Mouse (Mus musculus) ES-Bruce4 (cell line): Measurements from ENCODE around the gene Ttc37.

Experiments used
- CTCF ChIP-seq: IDR thresholded peaks from one replicate; pipeline ENCODE4 v1.8.1; 2011; ENCODE audit warnings: low read depth, low read length
- EP300 ChIP-seq: IDR thresholded peaks from 2 replicates; pipeline ENCODE4 v1.6.1; 2011; ENCODE audit warnings: low read depth, low read length; ENCODE audit not compliant: insufficient read depth
- POLR2A ChIP-seq: IDR thresholded peaks from one replicate; pipeline ENCODE4 v1.8.1; 2011; ENCODE audit warnings: low read length; ENCODE audit not compliant: insufficient read depth

DNA sequence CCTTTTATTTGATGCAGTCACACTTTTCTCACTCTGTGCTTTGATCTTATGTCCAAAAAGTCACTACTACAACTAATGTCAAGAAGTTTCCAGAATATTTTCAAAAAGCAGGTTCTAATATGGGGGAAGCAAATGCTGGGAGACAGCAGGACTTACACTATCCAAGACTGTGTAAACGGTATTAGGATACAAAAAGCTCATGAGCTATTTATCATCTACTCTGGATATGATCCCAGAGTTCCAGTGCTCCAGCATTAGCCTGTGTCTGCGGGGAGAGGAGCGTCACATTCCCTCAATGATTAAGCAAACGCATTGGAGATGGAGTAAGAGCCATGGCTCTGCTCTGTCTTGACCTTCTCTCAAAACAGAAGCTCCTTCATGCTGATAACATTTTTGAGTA is 101.4 kb downstream of the Ttc37 start:
- TF ChIP-seq EP300 (no peak), CTCF (no peak), POLR2A (no peak)
